Mouse (Mus musculus) layer of hippocampus, postnatal 10 days (tissue): Measurements from ENCODE around the gene Olfr15. TPM values are rescaled to one million over a fixed set of nuclear protein-coding genes. Genes with fewer than 3 reads are reported as not detected.

Experiments used
- DNase-seq, 2 experiments: peaks; one replicate each; pipeline ENCODE4 v3.0.0; 2021; ENCODE audit warnings: low spot score in 2 of 2
- total RNA-seq, 2 experiments: library from RNA; stranded (reverse); gene quantifications; 2 replicates each; pipeline ENCODE4 v1.2.3; 2021

The Olfr15 gene
- total RNA-seq, 2 experiments from 2014 or later = not detected

GRCm38 (mm10) chr16:3872216-3873047 lies 41.8 kb downstream of the Olfr15 start, which contains the start of gene Naa60:
Naa60 (plus strand) TSS chr16:3872375.
- peak; percentile 83 to 87 for DNase-seq

DNA sequence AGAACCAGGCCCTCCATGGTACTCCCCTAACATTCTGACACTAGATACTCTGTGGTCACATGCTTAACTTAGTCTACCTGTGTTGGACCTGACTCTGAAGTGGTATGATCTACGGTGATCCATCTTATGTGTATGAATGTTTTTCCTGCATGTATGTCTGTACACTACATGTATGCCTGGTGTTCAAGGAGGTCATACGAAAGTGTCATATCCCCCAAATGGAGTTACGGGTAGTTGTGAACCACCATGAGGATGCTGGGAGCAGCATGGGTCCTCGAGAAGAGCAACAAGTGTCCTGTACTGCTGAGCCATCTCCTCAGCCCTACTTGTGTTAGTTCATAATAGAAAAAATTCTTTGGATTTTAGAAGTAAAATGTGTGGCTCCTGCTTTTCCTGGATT lies 45.7 kb downstream of the Olfr15 start:
- no peak for DNase-seq

GRCm38 (mm10) chr16:3884201-3885064 lies 53.8 kb downstream of the Olfr15 start, which contains the start of the genes Zfp597 and Gm20695:
Zfp597 (minus strand) TSS chr16:3884561.
Gm20695 (plus strand) TSS chr16:3884648.
- DNase-seq = peak; percentile 92 to 96

- DNase-seq = peak in 1 of 2 experiments; percentile 33
These were observed 54.5 kb downstream of the Olfr15 start for GRCm38 (mm10) chr16:3885065-3885670.

- no peak for DNase-seq
These were observed 61.1 kb downstream of the Olfr15 start for GRCm38 (mm10) chr16:3891621-3892295.

GRCm38 (mm10) chr16:3893739-3894138 lies 63.1 kb downstream of the Olfr15 start:
- DNase-seq = no peak

Other genes with a start within 250 kb of the Olfr15 start
- not detected for gene Olfr161, start 239.8 kb upstream of the Olfr15 start, total RNA-seq
- not detected for gene Mefv, start 112.8 kb upstream of the Olfr15 start, total RNA-seq
- 10 to 100 TPM; 19.7 to 21.8 TPM for gene Zfp263, start 86.8 kb upstream of the Olfr15 start, total RNA-seq
- 1 to 10 TPM; 4.4 to 4.8 TPM for gene Zfp174, start 16.4 kb downstream of the Olfr15 start, total RNA-seq
- gene Naa60, start 41.5 kb downstream of the Olfr15 start, total RNA-seq = 100 to 1,000 TPM in 1 of 2 experiments, 10 to 100 TPM in 1; 95.0 to 107 TPM
- 10 to 100 TPM; 26.8 to 27.7 TPM for gene Zfp597, start 53.7 kb downstream of the Olfr15 start, total RNA-seq
- gene Gm20695, start 53.8 kb downstream of the Olfr15 start, total RNA-seq = under 1 TPM in 1 of 2 experiments, not detected in 1; 0.46 TPM
- 1 to 10 TPM; 5.8 to 6.6 TPM for gene 1700037C18Rik, start 77.8 kb downstream of the Olfr15 start, total RNA-seq
- gene Cluap1, start 77.9 kb downstream of the Olfr15 start, total RNA-seq = 10 to 100 TPM; 35.6 to 37.7 TPM
- 1 to 10 TPM; 2.3 to 2.5 TPM for gene Nlrc3, start 145.8 kb downstream of the Olfr15 start, total RNA-seq
- gene Slx4, start 172.9 kb downstream of the Olfr15 start, total RNA-seq = 10 to 100 TPM; 55.0 to 57.1 TPM
- not detected for gene Dnase1, start 206.1 kb downstream of the Olfr15 start, total RNA-seq
- 10 to 100 TPM; 69.2 to 71.9 TPM for gene Trap1, start 246.9 kb downstream of the Olfr15 start, total RNA-seq